Mouse (Mus musculus) ovary, postnatal 36 days (tissue): ENCODE data around the gene Tbc1d12.

Experiments used
- DNase-seq: peaks from one replicate; pipeline ENCODE4 v3.0.0; 2022; ENCODE audit warnings: low spot score, mixed read lengths

Gene Tbc1d12

GRCm38 (mm10) chr19:38914926-38915325, 78.5 kb downstream of the Tbc1d12 start:
- no peak for DNase-seq

GRCm38 (mm10) chr19:38915677-38916076, 79.3 kb downstream of the Tbc1d12 start:
- DNase-seq, result no peak

GRCm38 (mm10) chr19:38928481-38929158, 92.2 kb downstream of the Tbc1d12 start:
- no peak for DNase-seq

- DNase-seq, result no peak
Measured at GRCm38 (mm10) chr19:38929471-38930251, 93.3 kb downstream of the Tbc1d12 start.

- no peak for DNase-seq
Measured at GRCm38 (mm10) chr19:38930252-38930787, 93.9 kb downstream of the Tbc1d12 start.

- DNase-seq, result peak; percentile 88
Measured at GRCm38 (mm10) chr19:38930788-38931565, 94.6 kb downstream of the Tbc1d12 start, which contains the start of gene Hells. Gene Hells (plus strand): TSS chr19:38930915.

GRCm38 (mm10) chr19:38931566-38931890, 95.1 kb downstream of the Tbc1d12 start:
- no peak for DNase-seq

- DNase-seq, result no peak
Measured at GRCm38 (mm10) chr19:38944590-38945307, 108.4 kb downstream of the Tbc1d12 start.
